Mouse (Mus musculus) stomach, embryonic 15.5 days (tissue): ENCODE results near the gene Anapc15-ps. TPM values are rescaled to one million over a fixed set of nuclear protein-coding genes. Genes with fewer than 3 reads are reported as not detected.

Experiments used
- polyA plus RNA-seq: library from polyadenylated mRNA; unstranded; fragments of >200 nt; fragmentation: Nextera tagmentation; extraction: Ambion mirVana; gene quantifications from 2 replicates; pipeline ENCODE4 v1.2.1, GENCODE M21; 2015

The Anapc15-ps gene
- polyA plus RNA-seq, 1 experiment from 2014 or later, result 0.40 TPM

Other genes starting within 250 kb of the Anapc15-ps start
- gene Mrpl42, start 171.5 kb downstream of the Anapc15-ps start, polyA plus RNA-seq, result 340 and 350 TPM in 2 replicates
- 284 and 313 TPM in 2 replicates for gene Ube2n, start 158.3 kb downstream of the Anapc15-ps start, polyA plus RNA-seq
- 61.9 and 63.7 TPM in 2 replicates for gene Nudt4, start 109.3 kb downstream of the Anapc15-ps start, polyA plus RNA-seq
- 0.09 TPM in 1 of 2 replicates, not detected in the other for gene Gm33543, start 169.5 kb upstream of the Anapc15-ps start, polyA plus RNA-seq